Mouse (Mus musculus) heart, embryonic 12.5 days (tissue): ENCODE measurements around the gene Scaf11. TPM values are rescaled to one million over a fixed set of nuclear protein-coding genes. Genes with fewer than 3 reads are reported as not detected.

Experiments used
- ATAC-seq: fragments of 200-750 bp; cut with Nextera tagmentation; 2 replicates; pipeline ENCODE4 v1.8.0; 2017; ENCODE audit warnings: moderate TSS enrichment, moderate library complexity; ENCODE audit not compliant: insufficient number of reproducible peaks, low FRiP score
- H3K27ac ChIP-seq: fragments of 300-500 bp; sonication (generic); 2 replicates; pipeline ENCODE4 v1.5.1; 2016; ENCODE audit warnings: mild to moderate bottlenecking, moderate library complexity; ENCODE audit not compliant: poor library complexity, severe bottlenecking
- H3K27me3 ChIP-seq: fragments of 300-500 bp; sonication (generic); replicated peaks from 2 replicates; pipeline ENCODE4 v1.6.1; 2016; ENCODE audit warnings: mild to moderate bottlenecking, moderate library complexity
- H3K36me3 ChIP-seq: fragments of 300-500 bp; sonication (generic); 2 replicates; pipeline ENCODE4 v1.6.1; 2016; ENCODE audit warnings: mild to moderate bottlenecking, moderate library complexity
- H3K4me1 ChIP-seq: fragments of 300-500 bp; sonication (generic); replicated peaks from 2 replicates; pipeline ENCODE4 v1.6.1; 2016; ENCODE audit warnings: mild to moderate bottlenecking
- H3K4me2 ChIP-seq: fragments of 300-500 bp; sonication (generic); 2 replicates; pipeline ENCODE4 v1.6.1; 2016; ENCODE audit warnings: mild to moderate bottlenecking, moderate library complexity
- H3K4me3 ChIP-seq: fragments of 300-500 bp; sonication (generic); 2 replicates; pipeline ENCODE4 v1.5.1; 2016; ENCODE audit warnings: mild to moderate bottlenecking
- H3K9ac ChIP-seq: fragments of 300-500 bp; sonication (generic); 2 replicates; pipeline ENCODE4 v1.6.1; 2016; ENCODE audit warnings: mild to moderate bottlenecking, moderate library complexity
- H3K9me3 ChIP-seq: fragments of 300-500 bp; sonication (generic); replicated peaks from 2 replicates; pipeline ENCODE4 v1.6.1; 2016; ENCODE audit warnings: mild to moderate bottlenecking, moderate library complexity
- WGBS: fragments of 180-500 bp; shearing (Covaris S2); methylation state at CpG from one replicate; pipeline ENCODE4 v1.1.7; 2016; 5-methylcytosine and 5-hydroxymethylcytosine counted together
- polyA plus RNA-seq: library from polyadenylated mRNA; unstranded; fragments of >200 nt; fragmentation: Nextera tagmentation; extraction: Ambion mirVana; gene quantifications from 2 replicates; pipeline ENCODE4 v1.2.1, GENCODE M21; 2016

Gene Scaf11
- polyA plus RNA-seq, 1 experiment from 2014 or later, result 79.1 TPM

- H3K9me3 ChIP-seq, result no peaks in the 10 kb centered on the region
- no peaks in the 10 kb centered on the region for H3K27me3 ChIP-seq
- no peak overlapping the region for H3K9ac ChIP-seq
- H3K4me2 ChIP-seq, result no peak overlapping the region
- 80% methylated on average over 8 of the region's 8 CpGs for whole genome bisulfite sequencing
- peaks cover 69% of the 10 kb centered on the region for H3K36me3 ChIP-seq
- H3K4me1 ChIP-seq, result no peaks in the 10 kb centered on the region
- H3K27ac ChIP-seq, result no peak overlapping the region
- no peak overlapping the region for H3K4me3 ChIP-seq
- no peak for ATAC-seq
Measured at GRCm38 (mm10) chr15:96396641-96397344, 63.9 kb downstream of the Scaf11 start.

GRCm38 (mm10) chr15:96395071-96395470 is 65.6 kb downstream of the Scaf11 start:
- Histone ChIP-seq H3K9ac (no peak overlapping the region), H3K27ac (no peak overlapping the region), H3K36me3 (peaks cover 75% of the 10 kb centered on the region), H3K9me3 (no peaks in the 10 kb centered on the region), H3K27me3 (no peaks in the 10 kb centered on the region), H3K4me1 (no peaks in the 10 kb centered on the region), H3K4me3 (no peak overlapping the region), H3K4me2 (no peak overlapping the region)
- ATAC-seq, result no peak
- WGBS, result 98% methylated on average over 6 of the region's 6 CpGs

- ATAC-seq, result no peak
- no peak overlapping the region for H3K9ac ChIP-seq
- 92% methylated on average over 3 of the region's 3 CpGs for WGBS
- no peak overlapping the region for H3K27ac ChIP-seq
- H3K4me1 ChIP-seq, result peaks cover 15% of the 10 kb centered on the region
- no peak overlapping the region for H3K4me2 ChIP-seq
- no peaks in the 10 kb centered on the region for H3K27me3 ChIP-seq
- no peak overlapping the region for H3K4me3 ChIP-seq
- H3K9me3 ChIP-seq, result no peaks in the 10 kb centered on the region
- peaks cover 64% of the 10 kb centered on the region for H3K36me3 ChIP-seq
Measured at GRCm38 (mm10) chr15:96392878-96393277, 67.8 kb downstream of the Scaf11 start.

GRCm38 (mm10) chr15:96388565-96388964 is 72.1 kb downstream of the Scaf11 start:
- no peak overlapping the region for H3K4me2 ChIP-seq
- H3K36me3 ChIP-seq, result peaks cover 47% of the 10 kb centered on the region
- 88% methylated on average over 1 of the region's 1 CpGs for WGBS
- no peak overlapping the region for H3K9ac ChIP-seq
- H3K4me1 ChIP-seq, result peaks cover 18% of the 10 kb centered on the region
- no peak for ATAC-seq
- H3K4me3 ChIP-seq, result no peak overlapping the region
- H3K9me3 ChIP-seq, result no peaks in the 10 kb centered on the region
- no peak overlapping the region; the same call in 1 of the 2 replicates for H3K27ac ChIP-seq
- no peaks in the 10 kb centered on the region for H3K27me3 ChIP-seq

- Histone ChIP-seq H3K9me3 (no peaks in the 10 kb centered on the region), H3K9ac (no peak overlapping the region), H3K27me3 (no peaks in the 10 kb centered on the region), H3K4me3 (no peak overlapping the region), H3K4me1 (0 out of 2 replicates have a peak, but pooled peaks cover 7% of the 10 kb centered on the region), H3K27ac (no peak overlapping the region), H3K36me3 (peaks cover 61% of the 10 kb centered on the region), H3K4me2 (no peak overlapping the region)
- whole genome bisulfite sequencing, result 81% methylated on average over 11 of the region's 11 CpGs
- no peak for ATAC-seq
Measured at GRCm38 (mm10) chr15:96382223-96382622, 78.4 kb downstream of the Scaf11 start.

GRCm38 (mm10) chr15:96377701-96378100 is 82.9 kb downstream of the Scaf11 start:
- Histone ChIP-seq H3K9me3 (no peaks in the 10 kb centered on the region), H3K9ac (no peak overlapping the region), H3K4me3 (no peak overlapping the region), H3K27me3 (no peaks in the 10 kb centered on the region), H3K4me1 (peaks cover 5% of the 10 kb centered on the region; the same call in 1 of the 2 replicates), H3K36me3 (peaks cover 52% of the 10 kb centered on the region), H3K4me2 (no peak overlapping the region), H3K27ac (no peak overlapping the region)
- 91% methylated on average over 7 of the region's 7 CpGs for WGBS
- no peak for ATAC-seq

GRCm38 (mm10) chr15:96377263-96377662 is 83.4 kb downstream of the Scaf11 start:
- H3K4me1 ChIP-seq, result peaks cover 5% of the 10 kb centered on the region; the same call in 1 of the 2 replicates
- no peak overlapping the region for H3K9ac ChIP-seq
- no peaks in the 10 kb centered on the region for H3K9me3 ChIP-seq
- WGBS, result 79% methylated on average over 5 of the region's 5 CpGs
- no peak for ATAC-seq
- no peak overlapping the region for H3K4me2 ChIP-seq
- peaks cover 52% of the 10 kb centered on the region for H3K36me3 ChIP-seq
- no peak overlapping the region for H3K4me3 ChIP-seq
- H3K27me3 ChIP-seq, result no peaks in the 10 kb centered on the region
- 0 out of 2 replicates have a peak overlapping the region, but pooled peaks have one; percentile 3 for H3K27ac ChIP-seq

GRCm38 (mm10) chr15:96376214-96376613 is 84.4 kb downstream of the Scaf11 start:
- H3K27me3 ChIP-seq, result no peaks in the 10 kb centered on the region
- peaks cover 54% of the 10 kb centered on the region for H3K36me3 ChIP-seq
- H3K4me2 ChIP-seq, result no peak overlapping the region
- H3K4me3 ChIP-seq, result no peak overlapping the region
- no peak overlapping the region for H3K27ac ChIP-seq
- ATAC-seq, result no peak
- no peaks in the 10 kb centered on the region for H3K9me3 ChIP-seq
- WGBS, result 91% methylated on average over 2 of the region's 2 CpGs
- H3K9ac ChIP-seq, result no peak overlapping the region
- peaks cover 5% of the 10 kb centered on the region; the same call in 1 of the 2 replicates for H3K4me1 ChIP-seq

GRCm38 (mm10) chr15:96373161-96373560 is 87.5 kb downstream of the Scaf11 start:
- 86% methylated on average over 5 of the region's 5 CpGs for WGBS
- Histone ChIP-seq H3K4me2 (no peak overlapping the region), H3K27ac (no peak overlapping the region), H3K4me1 (peaks cover 5% of the 10 kb centered on the region; the same call in 1 of the 2 replicates), H3K36me3 (peaks cover 65% of the 10 kb centered on the region), H3K9me3 (no peaks in the 10 kb centered on the region), H3K27me3 (no peaks in the 10 kb centered on the region), H3K4me3 (no peak overlapping the region), H3K9ac (no peak overlapping the region)
- no peak for ATAC-seq

- 93% methylated on average over 6 of the region's 6 CpGs for WGBS
- no peak overlapping the region for H3K4me3 ChIP-seq
- H3K9ac ChIP-seq, result no peak overlapping the region
- no peaks in the 10 kb centered on the region for H3K9me3 ChIP-seq
- H3K27ac ChIP-seq, result no peak overlapping the region
- H3K4me1 ChIP-seq, result peaks cover 5% of the 10 kb centered on the region; the same call in 1 of the 2 replicates
- ATAC-seq, result no peak
- peaks cover 70% of the 10 kb centered on the region for H3K36me3 ChIP-seq
- no peak overlapping the region for H3K4me2 ChIP-seq
- no peaks in the 10 kb centered on the region for H3K27me3 ChIP-seq
Measured at GRCm38 (mm10) chr15:96372628-96373027, 88.0 kb downstream of the Scaf11 start.

- Histone ChIP-seq H3K27ac (no peak overlapping the region), H3K36me3 (peaks cover 69% of the 10 kb centered on the region), H3K9me3 (no peaks in the 10 kb centered on the region), H3K4me2 (no peak overlapping the region), H3K27me3 (no peaks in the 10 kb centered on the region), H3K4me1 (no peaks in the 10 kb centered on the region), H3K9ac (no peak overlapping the region), H3K4me3 (no peak overlapping the region)
- ATAC-seq, result no peak
- 94% methylated on average over 18 of the region's 18 CpGs for WGBS
Measured at GRCm38 (mm10) chr15:96371311-96371710, 89.3 kb downstream of the Scaf11 start.
